Mouse (Mus musculus) CH12.LX (cell line): ENCODE results near the gene Serpina9. TPM values are rescaled to one million over a fixed set of nuclear protein-coding genes. Genes with fewer than 3 reads are reported as not detected.

Source experiments
- DNase-seq: peaks from one replicate; pipeline ENCODE4 v3.0.0-alpha.2; 2013; ENCODE audit errors: extremely low read depth
- H3K27ac ChIP-seq: 2 replicates; pipeline ENCODE4 v1.5.1; 2012; ENCODE audit warnings: low read depth, mild to moderate bottlenecking, control low read depth, moderate library complexity; ENCODE audit not compliant: insufficient read depth
- H3K27me3 ChIP-seq: replicated peaks from 2 replicates; pipeline ENCODE3; 2012; ENCODE audit warnings: inconsistent platforms
- H3K36me3 ChIP-seq, 2 experiments: replicated peaks in 1 of 2; 2 replicates each; pipeline versions ENCODE3 to v1.6.1; 2012; ENCODE audit warnings: inconsistent platforms in 1 of 2, low read length in 1 of 2, mild to moderate bottlenecking in 1 of 2, mixed read lengths in 1 of 2, moderate library complexity in 1 of 2; ENCODE audit not compliant: control insufficient read depth in 1 of 2, insufficient read depth in 1 of 2
- H3K4me1 ChIP-seq, 2 experiments: 2 replicates each; pipeline ENCODE4 v1.6.1; 2012; ENCODE audit warnings: inconsistent platforms in 1 of 2, moderate library complexity in 1 of 2; ENCODE audit not compliant: insufficient read depth in 2 of 2, control insufficient read depth in 1 of 2
- H3K4me2 ChIP-seq: 2 replicates; pipeline ENCODE4 v1.6.1; 2012; ENCODE audit warnings: low read depth, mild to moderate bottlenecking, control low read depth; ENCODE audit not compliant: poor library complexity, insufficient read depth, severe bottlenecking
- H3K4me3 ChIP-seq, 3 experiments: fragments of 150-350 bp in 1 of 3; sonication (generic) in 1 of 3; replicated peaks in 1 of 3; 2 replicates each; pipeline versions ENCODE3 to v1.5.1; 2011 to 2012; ENCODE audit warnings: low read depth in 2 of 3, low read length in 2 of 3, mild to moderate bottlenecking in 2 of 3, moderate library complexity in 2 of 3, control low read depth in 1 of 3, improper control_type of control experiment in 1 of 3, inconsistent platforms in 1 of 3, mixed read lengths in 1 of 3; ENCODE audit not compliant: poor library complexity in 1 of 3
- H3K79me2 ChIP-seq: replicated peaks from 2 replicates; pipeline ENCODE4 v1.6.1; 2012; ENCODE audit warnings: mild to moderate bottlenecking, moderate library complexity; ENCODE audit not compliant: control insufficient read depth, poor library complexity, insufficient read depth, severe bottlenecking; ENCODE audit errors: extremely low read depth
- H3K9ac ChIP-seq: 2 replicates; pipeline ENCODE4 v1.6.1; 2012; ENCODE audit warnings: low read depth, mild to moderate bottlenecking, control low read depth, moderate library complexity; ENCODE audit not compliant: insufficient read depth
- H3K9me3 ChIP-seq: replicated peaks from 2 replicates; pipeline ENCODE3; 2012; ENCODE audit warnings: low read length, inconsistent platforms, mixed read lengths
- BHLHE40 ChIP-seq: IDR thresholded peaks from 2 replicates; pipeline ENCODE4 v1.6.1; 2011; ENCODE audit warnings: mild to moderate bottlenecking, low read depth, low read length, improper control_type of control experiment
- CHD1 ChIP-seq: IDR thresholded peaks from 2 replicates; pipeline ENCODE4 v1.6.1; 2012; ENCODE audit warnings: low read depth, low read length, improper control_type of control experiment, inconsistent platforms
- CHD2 ChIP-seq: IDR thresholded peaks from 2 replicates; pipeline ENCODE4 v1.6.1; 2011; ENCODE audit warnings: low read length, improper control_type of control experiment
- CTCF ChIP-seq, 2 experiments: IDR thresholded peaks in 1 of 2; conservative IDR thresholded peaks in 1 of 2; 2 replicates each; pipeline ENCODE4 v1.5.1; 2011 to 2012; ENCODE audit warnings: low read depth in 2 of 2, low read length in 2 of 2, improper control_type of control experiment in 1 of 2, inconsistent platforms in 1 of 2, mild to moderate bottlenecking in 1 of 2, moderate library complexity in 1 of 2
- ELF1 ChIP-seq: IDR thresholded peaks from 2 replicates; pipeline ENCODE4 v1.6.1; 2014; ENCODE audit warnings: low read depth, mild to moderate bottlenecking, inconsistent platforms, low read length, improper control_type of control experiment
- EP300 ChIP-seq: IDR thresholded peaks from 2 replicates; pipeline ENCODE4 v1.6.1; 2011; ENCODE audit warnings: low read length, improper control_type of control experiment
- GABPA ChIP-seq: IDR thresholded peaks from 2 replicates; pipeline ENCODE4 v1.6.1; 2012; ENCODE audit warnings: low read depth, low read length, improper control_type of control experiment, inconsistent platforms; ENCODE audit not compliant: insufficient replicate concordance
- HCFC1 ChIP-seq: IDR thresholded peaks from 2 replicates; pipeline ENCODE4 v1.6.1; 2012; ENCODE audit warnings: low read depth, mild to moderate bottlenecking, inconsistent platforms, low read length, improper control_type of control experiment
- IRF4 ChIP-seq: IDR thresholded peaks from 2 replicates; pipeline ENCODE4 v1.6.1; 2014; ENCODE audit warnings: low read depth, mild to moderate bottlenecking, inconsistent platforms, low read length, improper control_type of control experiment
- JUND ChIP-seq: conservative IDR thresholded peaks from 2 replicates; pipeline ENCODE4 v1.6.1; 2011; ENCODE audit warnings: low read depth, low read length, improper control_type of control experiment
- KAT2A ChIP-seq: IDR thresholded peaks from 2 replicates; pipeline ENCODE4 v1.6.1; 2012; ENCODE audit warnings: low read length, improper control_type of control experiment, inconsistent platforms; ENCODE audit not compliant: insufficient replicate concordance
- MAFK ChIP-seq: IDR thresholded peaks from 2 replicates; pipeline ENCODE4 v1.6.1; 2011; ENCODE audit warnings: low read length, improper control_type of control experiment; ENCODE audit not compliant: insufficient replicate concordance
- MAX ChIP-seq: IDR thresholded peaks from 2 replicates; pipeline ENCODE4 v1.6.1; 2011; ENCODE audit warnings: low read length, improper control_type of control experiment
- MEF2A ChIP-seq: IDR thresholded peaks from 2 replicates; pipeline ENCODE4 v1.6.1; 2014; ENCODE audit warnings: low read depth, mild to moderate bottlenecking, inconsistent platforms, low read length, improper control_type of control experiment, borderline replicate concordance
- MYC ChIP-seq: IDR thresholded peaks from 2 replicates; pipeline ENCODE4 v1.6.1; 2011; ENCODE audit warnings: low read depth, mild to moderate bottlenecking, improper control_type of control experiment, low read length
- NRF1 ChIP-seq: IDR thresholded peaks from 2 replicates; pipeline ENCODE4 v1.6.1; 2014; ENCODE audit warnings: low read depth, mild to moderate bottlenecking, inconsistent platforms, low read length, improper control_type of control experiment, moderate library complexity
- POLR2AphosphoS2 ChIP-seq: IDR thresholded peaks from 2 replicates; pipeline ENCODE4 v1.6.1; 2011; ENCODE audit warnings: low read depth, low read length, improper control_type of control experiment
- RAD21 ChIP-seq: IDR thresholded peaks from 2 replicates; pipeline ENCODE4 v1.6.1; 2011; ENCODE audit warnings: low read depth, mild to moderate bottlenecking, low read length, improper control_type of control experiment, moderate library complexity
- RCOR1 ChIP-seq: conservative IDR thresholded peaks from 2 replicates; pipeline ENCODE4 v1.6.1; 2012; ENCODE audit warnings: low read depth, mild to moderate bottlenecking, inconsistent platforms, low read length, improper control_type of control experiment
- SIN3A ChIP-seq: IDR thresholded peaks from 2 replicates; pipeline ENCODE4 v1.6.1; 2012; ENCODE audit warnings: low read length, improper control_type of control experiment, inconsistent platforms
- SMC3 ChIP-seq: IDR thresholded peaks from 2 replicates; pipeline ENCODE4 v1.6.1; 2011; ENCODE audit warnings: low read depth, low read length, improper control_type of control experiment
- TBP ChIP-seq: conservative IDR thresholded peaks from 2 replicates; pipeline ENCODE4 v1.6.1; 2011; ENCODE audit warnings: low read depth, low read length, improper control_type of control experiment
- USF1 ChIP-seq: IDR thresholded peaks from 2 replicates; pipeline ENCODE4 v1.6.1; 2014; ENCODE audit warnings: low read depth, mild to moderate bottlenecking, inconsistent platforms, low read length, improper control_type of control experiment
- ZC3H11A ChIP-seq: IDR thresholded peaks from 2 replicates; pipeline ENCODE4 v1.6.1; 2012; ENCODE audit warnings: low read depth, mild to moderate bottlenecking, inconsistent platforms, low read length, improper control_type of control experiment
- ZNF384 ChIP-seq: IDR thresholded peaks from 2 replicates; pipeline ENCODE4 v1.6.1; 2012; ENCODE audit warnings: low read depth, low read length, improper control_type of control experiment, inconsistent platforms
- dilution Hi-C: fragments of 300-500 bp; cut with MboI; formaldehyde crosslinking; loops from 2 replicates; pipeline ENCODE4 v1.14.3; 2020; ENCODE audit warnings: low sequenced_read_pairs; ENCODE audit not compliant: extremely low pct_unique_long_range_greater_than_20kb, extremely low pct_ligation_motif_present
- in situ Hi-C: fragments of 300-500 bp; cut with MboI; formaldehyde crosslinking; loops from 3 replicates; pipeline ENCODE4 v1.14.3; 2019; ENCODE audit warnings: low sequenced_read_pairs, low pct_ligation_motif_present, low pct_unique_long_range_greater_than_20kb, mixed read lengths
- polyA plus RNA-seq: library from polyadenylated mRNA; unstranded; fragments of >175 nt; gene quantifications from 2 replicates; pipeline ENCODE4 v1.2.1, GENCODE M21; 2012; ENCODE audit warnings: low read depth; ENCODE audit not compliant: insufficient read length
- total RNA-seq, 2 experiments: library from RNA; depleted of rRNA; stranded (reverse); fragments of 300-350 nt in 1 of 2; fragments of >200 nt in 1 of 2; gene quantifications; 2 replicates each; pipeline ENCODE4 v1.2.3; 2012 to 2014

Serpina9 gene
- total and polyA plus RNA-seq, 3 experiments, result 0.08 to 0.36 (median 0.23) TPM

GRCm38 (mm10) chr12:103977846-103978245, 35.7 kb downstream of the Serpina9 start:
- Histone ChIP-seq H3K9me3 (no peaks in the 10 kb centered on the region), H3K4me2 (no peak overlapping the region), H3K36me3 (no peaks in the 10 kb centered on the region), H3K79me2 (no peaks in the 10 kb centered on the region), H3K27me3 (peaks cover 62% of the 10 kb centered on the region), H3K4me3 (no peak overlapping the region), H3K27ac (no peak overlapping the region), H3K9ac (no peak overlapping the region), H3K4me1 (no peaks in the 10 kb centered on the region)
- TF ChIP-seq POLR2AphosphoS2, result no peak
- no peak for TF ChIP-seq SIN3A
- no peak for TF ChIP-seq USF1
- TF ChIP-seq CHD2, result no peak
- TF ChIP-seq ZC3H11A, result no peak
- TF ChIP-seq CTCF (conservative IDR thresholded peaks at IDR 0.05 in 1 of 2, IDR thresholded peaks at IDR 0.05 in 1 of 2; ENCODE audit: low read depth in 2 of 2, low read length in 2 of 2), result peak; percentile 68 to 76
- no peak for TF ChIP-seq HCFC1
- TF ChIP-seq KAT2A, result no peak
- no peak for TF ChIP-seq TBP
- no peak for TF ChIP-seq ZNF384
- TF ChIP-seq CHD1, result no peak
- no peak for TF ChIP-seq RCOR1
- TF ChIP-seq JUND, result no peak
- no peak for TF ChIP-seq IRF4
- TF ChIP-seq RAD21, result peak; percentile 41
- TF ChIP-seq SMC3, result peak; percentile 29
- TF ChIP-seq MAFK, result no peak
- no peak for TF ChIP-seq GABPA
- TF ChIP-seq MAX, result no peak
- TF ChIP-seq NRF1, result no peak
- no peak for TF ChIP-seq MEF2A
- peak; percentile 58 for DNase-seq
- in situ Hi-C loops, result no loop called here
- dilution Hi-C loops, result no loop called here

GRCm38 (mm10) chr12:103977060-103977459, 36.5 kb downstream of the Serpina9 start:
- dilution Hi-C loops, result no loop called here
- H3K27me3 ChIP-seq, result peaks cover 61% of the 10 kb centered on the region
- no peak overlapping the region for H3K4me2 ChIP-seq
- no peak overlapping the region for H3K9ac ChIP-seq
- no peaks in the 10 kb centered on the region for H3K4me1 ChIP-seq
- H3K27ac ChIP-seq, result no peak overlapping the region
- no peak for DNase-seq
- no peak overlapping the region for H3K4me3 ChIP-seq
- no peaks in the 10 kb centered on the region for H3K36me3 ChIP-seq
- in situ Hi-C loops, result no loop called here
- no peaks in the 10 kb centered on the region for H3K79me2 ChIP-seq
- TF ChIP-seq ELF1 (no peak), RAD21 (no peak), MYC (no peak), MAX (no peak), NRF1 (no peak), BHLHE40 (no peak), EP300 (no peak)
- no peaks in the 10 kb centered on the region for H3K9me3 ChIP-seq
